Mouse (Mus musculus) ovary, postnatal 10 days (tissue): Measurements from ENCODE around the gene Haus8.
"Not testable (repeated sequence)": the region's sequence is repeated elsewhere in the genome, so short reads cannot be mapped to it uniquely, and the experiment has no call there.

Experiments used
- DNase-seq: peaks from one replicate; pipeline ENCODE4 v3.0.0; 2022; ENCODE audit warnings: low spot score

The Haus8 gene

DNA sequence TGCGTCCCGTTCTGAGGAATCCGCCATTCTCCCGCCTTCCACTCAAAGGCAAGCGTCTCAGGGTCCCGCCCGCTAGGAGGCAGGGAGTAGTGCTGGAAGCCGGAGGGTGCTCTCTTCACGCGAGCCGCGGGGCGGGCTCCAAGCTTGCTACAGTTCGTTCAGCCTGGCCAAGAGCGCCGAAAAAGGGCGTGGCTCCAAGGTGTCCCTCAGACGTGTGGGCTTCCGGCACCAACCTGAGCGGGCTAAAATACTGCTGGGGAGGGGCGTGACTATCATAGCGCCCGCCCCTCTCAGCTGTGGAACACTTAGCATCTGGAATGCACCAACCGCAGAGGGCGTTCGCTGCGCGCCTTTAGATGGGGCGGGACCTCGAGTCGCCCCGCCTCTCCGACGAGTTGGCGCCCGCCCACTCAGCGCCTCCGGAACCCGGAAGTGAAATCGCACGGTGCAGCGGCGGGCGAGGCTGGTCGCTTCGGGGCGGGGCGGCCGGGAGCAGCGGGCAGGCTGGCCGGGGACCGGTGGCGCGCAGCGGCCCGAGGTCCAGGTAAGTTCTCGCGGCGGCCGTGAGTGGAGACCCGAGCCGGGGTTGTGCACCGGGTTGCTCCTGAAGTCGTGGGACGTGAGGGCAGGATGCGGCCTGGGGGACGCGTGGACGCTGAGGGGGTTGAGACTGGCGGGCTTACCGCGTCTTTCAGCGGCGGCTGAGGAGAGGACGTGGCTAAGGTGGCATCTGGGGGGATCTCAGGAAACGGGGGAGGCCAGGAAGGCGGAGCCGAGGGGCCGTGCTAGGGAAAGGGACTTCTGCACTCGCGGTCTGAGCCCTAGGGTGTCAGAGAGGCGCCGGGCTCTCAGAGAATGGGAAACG lies at the start of gene Haus8, which contains the start of gene Myo9b:
Haus8 (minus strand) TSS at position 649 of the 865 bp plus-strand sequence.
Myo9b (plus strand) TSS at position 429 of the 865 bp plus-strand sequence.
- DNase-seq = peak; percentile 90

DNA sequence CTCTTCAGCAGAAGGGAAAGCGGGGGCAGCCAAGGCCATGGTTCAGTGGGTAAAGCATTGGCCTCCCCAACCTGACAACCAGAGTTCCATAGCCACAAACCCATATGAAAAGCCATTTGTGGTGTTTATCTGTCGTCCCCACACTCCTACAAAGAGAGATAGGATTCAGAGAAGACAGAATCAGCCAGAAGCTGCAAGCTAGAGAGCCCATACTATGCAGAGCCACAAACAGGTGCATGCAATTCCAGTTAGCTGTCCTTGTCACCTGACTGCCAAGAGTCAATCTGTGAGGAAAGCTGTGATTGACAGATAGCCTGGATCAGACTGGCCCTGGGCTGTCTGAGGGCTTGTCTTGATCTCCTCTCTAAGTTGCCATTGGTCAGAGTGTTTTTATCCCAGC lies 47.0 kb upstream of the Haus8 start:
- DNase-seq = not testable (repeated sequence)

DNA sequence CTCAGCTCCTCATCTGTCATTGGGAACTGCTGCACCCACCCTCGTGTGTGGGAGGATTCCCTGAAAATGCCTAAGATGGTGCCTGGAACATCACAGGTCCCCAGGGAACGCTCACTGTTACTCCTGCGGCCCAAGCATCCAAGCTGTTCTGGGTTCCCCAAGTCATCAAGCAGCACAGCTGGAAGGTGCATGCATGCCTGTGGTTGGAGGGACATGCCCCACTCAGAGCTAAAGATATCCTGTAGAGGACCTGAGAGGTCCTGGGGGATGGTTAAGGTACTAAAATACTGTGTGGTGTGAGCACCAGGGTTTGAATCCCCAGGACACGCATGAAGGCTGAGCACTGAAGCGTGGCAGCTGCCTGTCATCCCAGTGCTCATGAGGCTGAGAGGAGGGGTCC lies 45.9 kb upstream of the Haus8 start:
- DNase-seq = not testable (repeated sequence)

DNA sequence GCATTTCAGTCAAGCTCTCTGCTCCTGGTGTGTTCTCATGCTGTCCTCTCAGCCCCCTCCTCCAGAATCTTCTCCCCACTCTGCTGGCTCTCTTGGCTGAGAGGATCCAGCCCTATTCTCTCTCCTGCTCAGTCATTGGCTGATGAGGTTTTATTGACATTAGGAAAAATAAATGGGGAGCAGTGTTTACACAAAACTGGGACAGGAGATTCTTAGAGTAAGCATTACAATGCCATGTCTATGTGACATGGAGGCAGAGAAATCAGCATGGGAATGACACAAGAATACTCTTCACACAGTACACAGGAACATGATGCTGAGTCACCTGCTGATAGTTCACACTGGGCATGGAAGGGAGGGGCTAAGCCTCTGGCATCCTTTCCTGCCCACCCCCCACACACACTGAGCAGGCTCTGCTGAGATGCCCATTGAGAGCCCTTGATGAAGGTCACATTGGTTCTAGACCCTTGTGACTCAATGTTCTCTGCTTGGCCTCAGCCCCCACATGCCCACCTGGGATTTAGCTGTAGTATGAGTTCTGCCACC lies 43.8 kb upstream of the Haus8 start:
- DNase-seq = no peak

DNA sequence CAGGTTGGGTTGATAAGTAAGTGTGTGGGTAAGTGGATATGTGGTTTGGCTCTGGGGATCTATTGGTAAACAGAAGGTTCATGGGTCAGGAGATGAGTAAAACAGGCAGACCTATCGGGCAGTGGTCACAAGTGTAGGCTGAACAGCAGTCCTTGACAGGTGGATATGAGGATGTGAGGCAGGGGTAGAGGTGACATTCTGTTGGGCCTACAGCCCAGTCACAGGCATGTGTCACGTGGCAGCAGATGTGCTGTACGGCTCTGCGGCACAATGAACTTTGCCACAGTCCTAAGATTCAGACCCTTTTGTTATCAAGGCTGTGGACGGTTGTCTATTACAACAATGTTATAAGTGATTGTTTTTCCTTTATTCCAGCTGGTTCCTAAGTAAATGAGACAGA lies 43.2 kb upstream of the Haus8 start:
- no peak for DNase-seq

DNA sequence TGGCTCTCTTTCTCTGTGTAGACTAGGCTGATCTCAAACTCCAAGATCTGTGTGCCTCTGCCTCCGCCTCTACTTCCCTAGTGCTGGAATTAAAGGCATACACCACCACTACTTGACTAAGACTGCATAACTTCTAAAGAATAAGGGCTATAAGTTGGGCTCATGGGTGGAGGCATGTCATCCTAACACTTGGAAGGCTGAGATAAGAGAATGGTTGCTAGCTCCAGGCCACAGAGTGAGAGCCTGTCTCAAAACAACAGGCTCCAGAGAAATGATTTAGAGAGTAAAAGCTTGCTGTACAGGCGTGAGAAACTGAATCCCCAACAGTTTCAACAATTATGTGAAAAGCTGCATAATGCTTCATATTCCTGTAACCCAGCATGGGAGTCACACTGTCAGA lies 41.2 kb upstream of the Haus8 start:
- DNase-seq = no peak

DNA sequence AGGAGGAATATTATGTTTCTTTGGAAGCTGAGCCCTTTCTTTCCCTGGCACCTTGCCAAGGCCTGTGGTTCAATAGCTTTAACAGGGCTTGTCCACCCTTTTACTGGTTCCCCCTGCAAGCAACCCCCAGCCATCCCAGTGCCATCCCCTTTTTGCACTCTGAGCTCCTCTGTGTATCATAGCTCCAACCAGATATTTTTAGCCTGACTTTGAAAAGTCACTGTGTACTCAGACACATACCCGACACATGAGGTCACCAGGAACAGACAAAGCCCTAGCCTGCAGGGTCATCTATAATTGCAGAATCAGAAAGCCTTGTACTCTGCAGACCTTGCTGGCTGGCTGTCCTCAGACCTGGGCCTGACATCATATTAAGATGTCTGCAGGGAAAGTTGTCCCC lies 40.0 kb upstream of the Haus8 start:
- no peak for DNase-seq

DNA sequence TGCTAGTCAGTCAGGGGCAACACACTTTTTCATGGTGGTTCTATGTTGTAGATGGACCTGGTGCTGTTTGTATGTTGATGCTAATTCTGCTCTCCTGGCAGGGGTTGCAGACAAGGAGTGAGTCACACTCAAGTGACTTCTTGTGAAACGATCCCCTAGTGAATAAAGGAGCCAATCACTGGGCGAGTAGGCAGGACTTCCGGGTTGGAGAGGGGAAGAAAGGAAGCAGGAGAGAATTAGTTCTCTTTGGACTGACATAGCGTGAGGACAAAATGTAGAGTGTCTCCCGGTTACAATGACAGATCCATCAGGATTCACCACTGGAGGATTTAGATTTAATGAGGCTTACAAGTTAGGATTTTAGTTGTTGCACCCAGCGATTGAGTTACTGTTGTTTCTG lies 37.7 kb upstream of the Haus8 start:
- no peak for DNase-seq

DNA sequence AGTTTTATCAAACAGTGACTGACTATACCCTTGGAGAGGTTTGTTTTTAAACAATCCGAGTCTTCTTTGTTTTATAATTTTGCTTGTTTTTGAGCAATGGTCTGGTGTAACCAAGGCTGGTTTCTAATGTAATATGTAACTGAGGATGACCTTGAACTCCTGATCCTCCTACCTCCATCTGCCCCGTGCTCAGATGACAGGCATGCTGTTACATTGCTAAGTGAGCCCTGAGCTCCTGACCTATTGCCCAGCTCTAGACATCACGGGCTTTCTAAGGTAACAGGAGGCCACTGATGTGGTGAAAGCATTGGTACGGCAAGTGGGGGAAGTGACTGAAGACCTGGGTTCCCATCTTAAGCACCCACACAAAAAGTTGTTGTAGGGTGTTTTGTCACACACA lies 35.2 kb upstream of the Haus8 start:
- no peak for DNase-seq

DNA sequence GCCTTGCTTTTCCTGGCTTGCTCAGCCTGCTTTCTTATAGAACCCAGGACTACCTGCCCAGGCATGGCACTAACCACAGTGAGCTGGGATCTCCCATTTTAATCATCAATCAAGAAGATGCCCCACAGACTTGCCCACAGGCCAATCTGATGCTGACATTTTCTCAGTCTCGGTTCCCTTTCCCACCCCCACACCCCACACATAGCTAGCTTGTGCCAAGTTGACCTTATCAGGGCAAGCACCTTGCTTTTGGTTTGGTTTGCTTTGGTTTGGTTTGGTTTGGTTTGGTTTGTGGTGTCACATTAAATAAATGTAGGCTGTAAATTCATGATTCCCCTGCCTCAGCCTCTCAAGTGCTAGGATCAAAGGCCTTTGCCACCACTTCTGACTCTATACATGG lies 34.6 kb upstream of the Haus8 start:
- no peak for DNase-seq

DNA sequence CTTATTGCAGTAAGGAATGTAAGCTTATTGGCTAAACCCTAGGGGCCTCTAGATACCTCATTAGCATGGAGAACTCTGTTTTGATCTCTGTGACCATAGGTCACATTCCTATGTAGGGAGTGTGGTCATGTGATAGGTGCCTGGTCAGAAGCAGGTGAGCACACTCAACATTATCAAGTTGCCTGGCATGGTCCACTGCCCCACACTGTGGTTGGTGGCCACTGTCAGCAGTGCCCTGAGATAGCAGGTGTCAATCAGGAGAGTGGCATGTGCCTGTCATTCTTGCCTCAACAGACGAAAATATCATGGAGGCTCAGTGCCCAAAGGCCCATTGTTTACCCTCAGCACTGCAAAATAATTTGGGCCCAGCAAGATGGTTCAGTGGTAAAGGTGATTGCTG lies 33.3 kb upstream of the Haus8 start:
- DNase-seq = no peak

DNA sequence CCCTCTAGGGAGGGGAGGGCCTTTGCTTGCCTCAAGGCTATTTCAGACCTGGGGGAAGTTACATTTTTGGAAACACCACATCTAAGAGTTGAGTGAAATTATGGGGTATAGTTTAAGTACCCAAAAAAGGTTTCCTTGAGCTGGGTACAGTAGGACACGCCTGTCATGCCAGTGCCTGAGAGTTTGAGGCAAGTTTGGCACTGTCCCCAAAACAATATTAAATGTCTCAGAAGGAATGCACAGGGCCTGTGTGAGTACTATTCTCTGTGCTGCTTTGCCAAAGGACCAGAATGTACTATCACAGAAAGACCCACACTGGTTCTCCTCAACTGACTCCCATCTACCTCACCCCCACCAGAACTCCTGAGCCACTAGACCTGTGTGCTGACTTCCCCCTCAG lies 30.9 kb upstream of the Haus8 start:
- DNase-seq = no peak

DNA sequence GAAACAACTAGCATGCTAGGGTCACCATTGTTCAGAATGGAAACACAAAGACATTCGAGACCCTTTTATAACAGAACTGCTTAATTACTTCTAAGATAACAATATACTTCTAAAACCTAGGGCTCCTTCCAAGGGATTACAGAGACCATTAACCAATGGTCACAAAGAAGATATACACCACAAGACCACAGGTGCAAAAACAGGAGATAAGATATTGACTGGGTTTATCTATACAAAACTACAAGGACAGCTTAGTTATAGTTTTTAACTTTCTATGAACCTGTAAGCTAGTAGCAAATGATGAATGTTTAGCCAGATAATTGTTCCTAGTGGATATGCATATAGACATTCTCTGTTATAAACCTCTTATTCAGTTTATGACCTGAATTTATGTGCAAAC lies 30.1 kb upstream of the Haus8 start:
- DNase-seq = no peak

DNA sequence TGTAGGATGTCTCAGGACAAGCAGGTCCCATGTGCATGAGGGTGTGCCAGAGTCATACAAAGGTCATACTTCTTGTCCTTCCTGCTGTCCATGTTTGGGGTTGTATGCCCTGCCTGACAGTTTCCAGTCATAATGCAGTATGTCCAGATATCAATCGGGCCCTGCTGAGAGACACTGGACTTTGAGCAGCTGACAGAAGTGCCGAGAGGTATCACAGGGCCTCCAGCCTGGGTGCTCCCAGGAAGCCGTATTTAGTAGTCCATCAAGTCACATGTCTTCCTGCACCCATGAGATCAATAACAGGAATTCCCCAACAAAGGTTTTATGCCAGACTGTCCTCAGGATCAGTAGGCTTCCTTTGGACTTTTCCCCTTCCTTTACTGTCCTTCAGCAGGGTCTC lies 27.0 kb upstream of the Haus8 start:
- no peak for DNase-seq

DNA sequence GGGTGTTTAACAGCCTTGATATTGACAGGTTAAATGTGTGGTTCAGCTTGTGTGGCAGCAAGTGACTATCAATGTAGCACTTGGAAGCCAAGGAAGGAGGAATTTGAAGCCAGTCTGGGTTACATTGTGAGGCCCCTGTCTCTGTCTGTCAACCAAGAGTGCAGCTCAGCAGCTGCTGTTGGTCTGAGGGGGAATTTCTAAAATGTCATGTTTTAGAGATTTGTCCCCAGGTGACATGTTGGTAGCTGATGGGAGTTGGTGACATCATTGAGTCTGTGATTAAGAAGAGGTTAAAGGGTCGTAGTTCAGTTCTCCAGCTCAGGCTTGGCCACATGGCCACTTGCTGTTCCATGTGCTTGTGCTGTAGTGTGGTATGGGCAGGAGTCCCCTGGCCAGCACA lies 24.7 kb upstream of the Haus8 start:
- DNase-seq = no peak

DNA sequence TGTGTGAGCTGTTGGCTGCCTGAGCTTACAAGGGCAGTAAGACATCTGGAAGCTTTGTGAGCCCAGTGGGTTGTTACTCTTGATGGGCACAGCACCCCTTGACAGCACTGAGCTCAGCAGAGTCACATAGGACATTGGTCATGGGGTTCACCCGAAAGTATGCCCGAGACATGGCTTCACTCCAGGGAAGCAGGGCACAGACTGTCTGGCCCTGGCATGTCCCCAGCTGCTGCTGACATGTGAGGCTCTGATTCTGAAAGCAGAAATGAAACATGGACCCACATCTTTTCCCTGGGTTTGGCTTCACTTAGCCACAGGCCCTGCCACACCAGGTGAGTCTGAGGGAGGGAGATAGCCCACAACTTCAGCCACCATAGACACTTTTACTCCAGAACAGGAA lies 24.1 kb upstream of the Haus8 start:
- no peak for DNase-seq

DNA sequence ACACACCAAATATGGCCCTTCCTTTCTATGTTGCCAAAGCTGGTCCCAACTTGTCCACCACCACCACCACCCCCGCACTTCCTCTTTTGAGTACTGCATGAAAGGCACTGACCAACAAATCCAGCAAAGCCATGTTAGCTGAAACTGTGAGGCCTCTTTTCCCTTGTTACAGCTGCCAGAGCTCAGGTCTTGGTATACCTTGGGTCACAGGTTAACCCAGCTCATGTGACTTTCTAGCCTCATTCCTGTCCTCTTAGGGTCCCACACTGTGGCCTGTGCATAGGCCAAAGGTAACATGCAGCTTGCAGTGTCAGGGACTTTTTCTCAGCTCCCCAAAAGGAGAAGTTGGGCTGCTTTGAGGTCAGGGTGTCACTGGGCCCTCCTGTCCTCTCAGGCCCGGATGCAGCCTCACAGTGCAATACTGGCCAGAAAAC lies 23.5 kb upstream of the Haus8 start:
- no peak for DNase-seq

DNA sequence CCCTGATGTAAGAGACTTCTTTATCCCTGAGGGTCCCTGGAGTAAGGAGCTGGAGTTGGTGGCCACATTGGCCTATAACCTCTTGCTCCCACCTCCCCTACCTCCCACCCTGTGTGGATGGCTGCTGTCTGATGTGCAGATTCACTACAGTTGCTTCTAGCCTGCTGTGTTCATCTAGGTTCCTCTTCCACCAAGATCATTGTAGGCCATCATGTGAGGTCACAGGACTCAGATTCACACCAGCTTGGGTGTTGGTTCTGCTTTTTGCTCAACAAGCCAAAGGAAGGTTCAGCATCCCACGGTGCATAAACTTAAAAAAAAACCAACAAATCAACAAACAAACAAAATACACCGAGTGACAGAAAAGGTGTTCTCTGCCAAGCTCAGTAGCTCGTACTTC lies 21.2 kb upstream of the Haus8 start:
- DNase-seq = not testable (repeated sequence)

DNA sequence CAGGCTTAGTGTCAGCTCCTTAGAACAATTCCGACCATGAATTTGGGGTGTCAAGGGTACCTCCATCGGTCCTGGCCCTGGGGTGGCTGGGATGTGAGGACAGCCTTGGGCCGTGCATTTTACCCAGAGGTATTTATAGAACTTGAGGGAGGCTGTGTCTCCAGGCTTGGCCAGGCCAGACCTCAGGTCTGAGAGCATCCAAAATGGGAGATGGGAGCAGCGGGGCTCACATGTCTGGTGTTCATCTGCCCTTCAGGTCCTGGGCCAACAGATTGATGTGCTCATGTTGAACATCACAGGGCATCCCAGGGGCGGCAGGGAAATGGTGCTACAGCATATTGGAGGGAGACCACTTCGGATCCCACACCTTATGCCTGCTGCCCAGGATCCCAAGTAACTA lies 18.6 kb upstream of the Haus8 start:
- no peak for DNase-seq

DNA sequence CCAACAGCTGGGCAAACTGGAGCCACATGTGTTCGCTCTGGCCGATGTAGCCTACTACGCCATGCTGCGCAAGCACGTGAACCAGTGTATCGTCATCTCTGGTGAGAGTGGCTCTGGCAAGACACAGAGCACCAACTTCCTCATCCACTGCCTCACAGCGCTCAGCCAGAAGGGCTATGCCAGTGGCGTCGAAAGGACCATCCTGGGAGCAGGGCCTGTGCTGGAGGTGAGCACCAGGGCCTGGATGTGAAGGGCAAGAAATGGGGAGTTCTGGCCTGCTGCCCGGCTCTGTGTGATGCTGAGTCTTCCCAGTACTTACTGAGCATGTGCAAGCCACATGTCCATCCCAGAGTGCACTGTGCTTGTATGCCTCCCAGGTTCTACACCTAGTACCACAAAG lies 18.2 kb upstream of the Haus8 start:
- DNase-seq = no peak

DNA sequence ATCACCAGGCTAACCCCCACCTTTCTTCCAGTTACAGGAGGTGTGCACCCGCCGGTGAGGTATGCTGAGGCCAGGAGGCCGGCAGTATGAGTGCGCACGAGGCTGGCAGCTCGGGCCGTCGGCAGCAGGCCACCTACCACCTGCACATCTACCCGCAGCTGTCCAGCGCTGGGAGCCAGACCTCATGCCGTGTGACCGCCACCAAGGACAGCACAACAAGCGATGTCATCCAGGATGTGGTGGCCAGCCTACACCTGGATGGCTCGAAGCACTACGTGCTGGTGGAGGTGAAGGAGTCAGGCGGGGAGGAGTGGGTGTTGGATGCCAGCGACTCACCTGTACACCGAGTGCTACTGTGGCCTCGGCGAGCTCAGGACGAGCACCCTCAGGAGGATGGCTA lies 17.5 kb upstream of the Haus8 start:
- no peak for DNase-seq

DNA sequence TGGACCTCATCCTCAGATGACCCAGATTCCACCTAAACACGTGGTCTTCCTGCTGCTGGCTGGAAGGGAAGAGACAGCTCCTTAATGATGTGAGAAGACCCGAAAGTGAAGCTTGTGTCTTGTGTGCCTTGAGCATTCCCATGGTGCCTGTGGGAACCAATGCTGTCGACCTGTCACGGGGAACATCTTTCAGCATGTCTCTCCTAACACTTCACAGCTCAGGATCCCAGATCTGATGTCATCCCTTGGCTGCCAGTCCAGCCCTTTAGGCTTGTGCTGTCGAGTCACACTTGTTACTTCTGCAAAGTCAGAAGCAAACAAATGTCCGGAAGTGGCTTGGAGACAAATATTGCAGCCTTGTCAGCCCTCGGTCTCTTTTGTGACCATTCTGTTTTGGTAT lies 16.4 kb upstream of the Haus8 start:
- DNase-seq = no peak

DNA sequence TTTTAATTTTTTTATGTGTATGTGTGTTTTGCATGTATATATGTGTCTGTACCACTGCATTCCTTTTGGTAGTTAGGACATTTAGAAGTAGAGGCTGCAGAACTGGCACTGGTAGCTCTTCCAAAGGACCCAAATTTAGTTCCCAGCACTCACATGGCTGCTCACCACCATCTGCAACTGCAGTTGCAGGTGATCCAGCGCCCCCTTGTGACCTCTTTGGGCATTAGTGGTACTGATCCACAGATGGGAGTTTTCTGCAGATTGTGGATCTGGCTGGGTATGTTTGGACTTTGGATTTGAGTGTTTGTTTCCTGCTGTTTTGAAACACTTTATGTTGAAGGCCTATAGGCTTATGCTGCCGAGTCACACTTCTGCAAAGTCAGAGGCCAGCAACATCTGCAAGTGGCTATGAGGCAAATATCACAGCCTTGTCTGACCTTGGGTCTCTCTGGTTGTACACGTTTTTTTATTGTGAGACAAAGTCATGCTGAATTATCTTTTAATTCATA lies 15.8 kb upstream of the Haus8 start:
- DNase-seq = no peak

DNA sequence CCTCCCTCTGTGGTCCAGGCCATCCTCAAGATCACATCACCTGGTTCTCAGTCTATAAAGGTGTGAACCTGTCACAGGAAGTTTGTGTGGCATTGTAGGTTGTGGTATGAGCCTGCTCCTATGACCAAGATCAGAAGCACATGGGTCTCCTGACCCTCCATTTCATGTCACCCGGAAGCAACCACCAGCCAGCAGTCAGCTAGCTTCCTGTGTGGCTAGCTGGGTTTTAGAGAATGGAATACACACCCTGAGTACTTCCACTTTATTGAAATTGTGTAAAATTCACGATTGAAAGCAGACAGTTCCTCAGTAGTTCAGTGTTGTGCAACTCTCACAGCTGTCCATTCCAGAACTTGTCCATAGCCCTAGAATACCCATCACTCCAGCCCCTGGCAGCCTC lies 13.5 kb upstream of the Haus8 start:
- DNase-seq = not testable (repeated sequence)
